Mouse (Mus musculus) T-cell, adult 2 months (primary cell): ENCODE data around the gene Rab3a.
A peak's percentile ranks its signal among the peaks of the same experiment; 100 is the strongest.

ENCODE experiments used
- DNase-seq: peaks from one replicate; pipeline ENCODE4 v3.0.0; 2022; ENCODE audit warnings: low spot score

Gene Rab3a

GRCm38 (mm10) chr8:70801156-70801555 is 46.7 kb downstream of the Rab3a start:
- DNase-seq, result peak; percentile 73

GRCm38 (mm10) chr8:70801830-70802229 is 47.4 kb downstream of the Rab3a start:
- no peak for DNase-seq

- no peak for DNase-seq
Observed at GRCm38 (mm10) chr8:70802786-70803510, 48.5 kb downstream of the Rab3a start.

- DNase-seq, result peak; percentile 32
Observed at GRCm38 (mm10) chr8:70803761-70804480, 49.4 kb downstream of the Rab3a start.

- peak; percentile 65 for DNase-seq
Observed at GRCm38 (mm10) chr8:70804481-70805206, 50.2 kb downstream of the Rab3a start, which contains the start of gene Mast3. TSS of gene Mast3 (minus strand) at chr8:70805054.

- peak; percentile 67 for DNase-seq
Observed at GRCm38 (mm10) chr8:70806541-70806940, 52.1 kb downstream of the Rab3a start.

GRCm38 (mm10) chr8:70807304-70807703 is 52.8 kb downstream of the Rab3a start:
- DNase-seq, result no peak

- peak; percentile 54 for DNase-seq
Observed at GRCm38 (mm10) chr8:70808239-70808638, 53.8 kb downstream of the Rab3a start, which contains the start of gene Il12rb1. TSS of gene Il12rb1 (plus strand) at chr8:70808449.
